Mouse (Mus musculus) brain, embryonic 14.5 days (tissue): ENCODE results near the gene Mettl24. TPM values are rescaled to one million over a fixed set of nuclear protein-coding genes. Genes with fewer than 3 reads are reported as not detected.
"Not testable (repeated sequence)": the region's sequence is repeated elsewhere in the genome, so short reads cannot be mapped to it uniquely, and the experiment has no call there.

Experiments used
- DNase-seq: peaks from one replicate; pipeline ENCODE4 v3.0.0-alpha.2; 2011; ENCODE audit warnings: low read depth
- CTCF ChIP-seq: fragments of 200-500 bp; IDR thresholded peaks from 2 replicates; pipeline ENCODE4 v1.5.1; 2012; ENCODE audit warnings: inconsistent platforms, mild to moderate bottlenecking, moderate library complexity, borderline replicate concordance; ENCODE audit not compliant: insufficient read depth, insufficient read length; ENCODE audit errors: extremely low read depth
- POLR2A ChIP-seq: fragments of 200-500 bp; IDR thresholded peaks from 2 replicates; pipeline ENCODE4 v1.6.1; 2012; ENCODE audit warnings: mild to moderate bottlenecking, inconsistent platforms, borderline replicate concordance; ENCODE audit not compliant: poor library complexity, insufficient read depth, insufficient read length, severe bottlenecking; ENCODE audit errors: extremely low read depth
- polyA plus RNA-seq: library from polyadenylated mRNA; depleted of rRNA; stranded (reverse); fragments of >200 nt; gene quantifications from 2 replicates; pipeline ENCODE4 v1.2.3, GENCODE M21; 2012

Mettl24 gene
- polyA plus RNA-seq, 1 experiment: 0.26 TPM

- TF ChIP-seq CTCF (no peak), POLR2A (no peak)
- DNase-seq: no peak
Measured at GRCm38 (mm10) chr10:40751157-40751556, 68.1 kb downstream of the Mettl24 start.

- TF ChIP-seq POLR2A (no peak), CTCF (no peak)
- DNase-seq: no peak
Measured at GRCm38 (mm10) chr10:40753036-40753435, 70.0 kb downstream of the Mettl24 start.

- no peak for TF ChIP-seq POLR2A
- no peak for TF ChIP-seq CTCF
- no peak for DNase-seq
Measured at GRCm38 (mm10) chr10:40758171-40759010, 75.3 kb downstream of the Mettl24 start.

- DNase-seq: not testable (repeated sequence)
Measured at GRCm38 (mm10) chr10:40759391-40760194, 76.5 kb downstream of the Mettl24 start.

- DNase-seq: no peak
- TF ChIP-seq POLR2A (no peak), CTCF (no peak)
Measured at GRCm38 (mm10) chr10:40760195-40761009, 77.3 kb downstream of the Mettl24 start.

- TF ChIP-seq POLR2A: no peak
- no peak for TF ChIP-seq CTCF
- no peak for DNase-seq
Measured at GRCm38 (mm10) chr10:40761010-40761752, 78.1 kb downstream of the Mettl24 start.

- DNase-seq: peak; percentile 81
- TF ChIP-seq CTCF (no peak), POLR2A (no peak)
Measured at GRCm38 (mm10) chr10:40762624-40763023, 79.5 kb downstream of the Mettl24 start.

GRCm38 (mm10) chr10:40763084-40763720 is 80.1 kb downstream of the Mettl24 start:
- no peak for DNase-seq
- TF ChIP-seq CTCF (no peak), POLR2A (no peak)

GRCm38 (mm10) chr10:40772266-40772665 is 89.2 kb downstream of the Mettl24 start:
- no peak for TF ChIP-seq CTCF
- TF ChIP-seq POLR2A: no peak
- peak; percentile 63 for DNase-seq

- peak; percentile 69 for DNase-seq
- no peak for TF ChIP-seq CTCF
- TF ChIP-seq POLR2A: no peak
Measured at GRCm38 (mm10) chr10:40775151-40775550, 92.1 kb downstream of the Mettl24 start.
